Mouse (Mus musculus): ENCODE measurements around the gene Gal.

The Gal gene

GRCm38 (mm10) chr19:3414268-3414733, at the start of gene Gal:
Gal (minus strand) TSS chr19:3414544.
- peak; percentile 46 for DNase-seq (ENCODE audit: low read depth, low spot score)

- no peak for DNase-seq (ENCODE audit: low read depth, low spot score)
Measured at GRCm38 (mm10) chr19:3459986-3460385, 45.6 kb upstream of the Gal start.

GRCm38 (mm10) chr19:3458331-3459099, 44.2 kb upstream of the Gal start:
- no peak for DNase-seq (ENCODE audit: low read depth, low spot score)

- no peak for DNase-seq (ENCODE audit: low read depth, low spot score)
Measured at GRCm38 (mm10) chr19:3457700-3458099, 43.4 kb upstream of the Gal start.

GRCm38 (mm10) chr19:3451649-3452048, 37.3 kb upstream of the Gal start:
- no peak for DNase-seq (ENCODE audit: low read depth, low spot score)

GRCm38 (mm10) chr19:3451170-3451569, 36.8 kb upstream of the Gal start:
- DNase-seq (ENCODE audit: low read depth, low spot score), result peak; percentile 85

GRCm38 (mm10) chr19:3450714-3451113, 36.4 kb upstream of the Gal start:
- DNase-seq (ENCODE audit: low read depth, low spot score), result no peak

GRCm38 (mm10) chr19:3449248-3449647, 34.9 kb upstream of the Gal start:
- no peak for DNase-seq (ENCODE audit: low read depth, low spot score)

GRCm38 (mm10) chr19:3447348-3447747, 33.0 kb upstream of the Gal start:
- DNase-seq (ENCODE audit: low read depth, low spot score), result peak; percentile 63

GRCm38 (mm10) chr19:3441092-3441491, 26.7 kb upstream of the Gal start:
- no peak for DNase-seq (ENCODE audit: low read depth, low spot score)

- no peak for DNase-seq (ENCODE audit: low read depth, low spot score)
Measured at GRCm38 (mm10) chr19:3440667-3441066, 26.3 kb upstream of the Gal start.

- DNase-seq (ENCODE audit: low read depth, low spot score), result peak; percentile 15
Measured at GRCm38 (mm10) chr19:3437980-3438379, 23.6 kb upstream of the Gal start.

- DNase-seq (ENCODE audit: low read depth, low spot score), result peak; percentile 83
Measured at GRCm38 (mm10) chr19:3436840-3437239, 22.5 kb upstream of the Gal start.

GRCm38 (mm10) chr19:3435824-3436223, 21.5 kb upstream of the Gal start:
- peak; percentile 16 for DNase-seq (ENCODE audit: low read depth, low spot score)

- DNase-seq (ENCODE audit: low read depth, low spot score), result peak; percentile 66
Measured at GRCm38 (mm10) chr19:3434641-3435040, 20.3 kb upstream of the Gal start.

GRCm38 (mm10) chr19:3434124-3434523, 19.8 kb upstream of the Gal start:
- no peak for DNase-seq (ENCODE audit: low read depth, low spot score)

GRCm38 (mm10) chr19:3431969-3432368, 17.6 kb upstream of the Gal start:
- no peak for DNase-seq (ENCODE audit: low read depth, low spot score)

- DNase-seq (ENCODE audit: low read depth, low spot score), result no peak
Measured at GRCm38 (mm10) chr19:3431066-3431465, 16.7 kb upstream of the Gal start.

GRCm38 (mm10) chr19:3429156-3429816, 14.9 kb upstream of the Gal start:
- peak; percentile 18 for DNase-seq (ENCODE audit: low read depth, low spot score)

- no peak for DNase-seq (ENCODE audit: low read depth, low spot score)
Measured at GRCm38 (mm10) chr19:3428057-3428830, 13.9 kb upstream of the Gal start.

GRCm38 (mm10) chr19:3424214-3424613, 9.9 kb upstream of the Gal start:
- DNase-seq (ENCODE audit: low read depth, low spot score), result no peak

- no peak for DNase-seq (ENCODE audit: low read depth, low spot score)
Measured at GRCm38 (mm10) chr19:3422981-3423380, 8.6 kb upstream of the Gal start.

All from ZHBTc4 (cell line).